Mouse (Mus musculus) ES-E14 (cell line): Measurements from ENCODE around the gene Wdr31. TPM values are rescaled to one million over a fixed set of nuclear protein-coding genes. Genes with fewer than 3 reads are reported as not detected.

Experiments
- DNase-seq: peaks from one replicate; pipeline ENCODE4 v3.0.0-alpha.2; 2013; ENCODE audit warnings: low read depth, low spot score
- H3K27ac ChIP-seq: 2 replicates; pipeline ENCODE4 v1.5.1; 2012; ENCODE audit warnings: low read depth, mild to moderate bottlenecking, low read length, moderate library complexity, mixed read lengths; ENCODE audit not compliant: poor library complexity, insufficient read depth, severe bottlenecking
- H3K36me3 ChIP-seq: 2 replicates; pipeline ENCODE4 v1.6.1; 2012; ENCODE audit warnings: mild to moderate bottlenecking, low read length, moderate library complexity, mixed read lengths; ENCODE audit not compliant: control insufficient read depth, poor library complexity, insufficient read depth, severe bottlenecking
- H3K4me1 ChIP-seq, 2 experiments: fragments of 150-350 bp in 1 of 2; sonication (generic) in 1 of 2; 2 replicates each; pipeline ENCODE4 v1.6.1; 2012; ENCODE audit warnings: low read length in 2 of 2, mild to moderate bottlenecking in 1 of 2, mixed read lengths in 1 of 2; ENCODE audit not compliant: control insufficient read depth in 2 of 2, insufficient read depth in 2 of 2, poor library complexity in 1 of 2
- H3K4me3 ChIP-seq, 2 experiments: fragments of 150-350 bp in 1 of 2; sonication (generic) in 1 of 2; 2 replicates each; pipeline ENCODE4 v1.5.1; 2012; ENCODE audit warnings: low read length in 2 of 2, low read depth in 1 of 2, mild to moderate bottlenecking in 1 of 2, mixed read lengths in 1 of 2; ENCODE audit not compliant: insufficient read depth in 1 of 2, poor library complexity in 1 of 2, severe bottlenecking in 1 of 2
- H3K9ac ChIP-seq: 2 replicates; pipeline ENCODE4 v1.6.1; 2012; ENCODE audit warnings: low read depth, mild to moderate bottlenecking, low read length, mixed read lengths; ENCODE audit not compliant: poor library complexity, insufficient read depth, severe bottlenecking
- H3K9me3 ChIP-seq: fragments of 150-350 bp; sonication (generic); 2 replicates; pipeline ENCODE4 v1.6.1; 2012; ENCODE audit warnings: low read depth, mild to moderate bottlenecking, low read length; ENCODE audit not compliant: control insufficient read depth, insufficient read depth
- CHD2 ChIP-seq: IDR thresholded peaks from 2 replicates; pipeline ENCODE4 v1.6.1; 2014; ENCODE audit warnings: mild to moderate bottlenecking, low read depth, low read length, inconsistent platforms
- HCFC1 ChIP-seq: IDR thresholded peaks from 2 replicates; pipeline ENCODE4 v1.6.1; 2012; ENCODE audit warnings: low read length, inconsistent platforms, borderline replicate concordance; ENCODE audit not compliant: insufficient read depth
- MAFK ChIP-seq: IDR thresholded peaks from 2 replicates; pipeline ENCODE4 v1.6.1; 2014; ENCODE audit warnings: mild to moderate bottlenecking, low read depth, low read length, inconsistent platforms; ENCODE audit not compliant: insufficient read depth
- ZC3H11A ChIP-seq: IDR thresholded peaks from 2 replicates; pipeline ENCODE4 v1.6.1; 2012; ENCODE audit warnings: low read depth, mild to moderate bottlenecking, inconsistent platforms, low read length, borderline replicate concordance
- ZNF384 ChIP-seq: IDR thresholded peaks from 2 replicates; pipeline ENCODE4 v1.6.1; 2012; ENCODE audit warnings: low read depth, low read length, inconsistent platforms
- in situ Hi-C, 2 experiments: fragments of 600-800 bp; cut with MboI; formaldehyde crosslinking; loops; one replicate each; pipeline ENCODE4 v1.15.1; 2025; ENCODE audit warnings: low sequenced_read_pairs in 2 of 2, inconsistent platforms in 1 of 2; ENCODE audit not compliant: unreplicated experiment in 2 of 2
- total RNA-seq: library from RNA; depleted of rRNA; stranded (reverse); fragments of 300-350 nt; gene quantifications from 2 replicates; pipeline ENCODE4 v1.2.3, GENCODE M21; 2012

Wdr31 gene
- total RNA-seq, 1 experiment, result 9.3 TPM

GRCm38 (mm10) chr4:62515490-62515889, 44.8 kb upstream of the Wdr31 start:
- Histone ChIP-seq H3K4me1 (peaks cover 0 to 3% of the 10 kb centered on the region in 2 experiments; a peak in 1 of 4 replicates), H3K4me3 (no peak overlapping the region), H3K27ac (no peak overlapping the region), H3K36me3 (peaks cover 22% of the 10 kb centered on the region; the same call in 1 of the 2 replicates), H3K9ac (no peak overlapping the region), H3K9me3 (no peaks in the 10 kb centered on the region)
- DNase-seq, result no peak
- TF ChIP-seq ZC3H11A, result no peak
- in situ Hi-C loops, result no loop called here

- DNase-seq, result no peak
- no peak overlapping the region for H3K4me3 ChIP-seq
- H3K27ac ChIP-seq, result no peak overlapping the region
- in situ Hi-C loops, result no loop called here
- no peaks in the 10 kb centered on the region for H3K9me3 ChIP-seq
- peaks cover 27% of the 10 kb centered on the region; the same call in 1 of the 2 replicates for H3K36me3 ChIP-seq
- no peak for TF ChIP-seq ZC3H11A
- no peak for TF ChIP-seq CHD2
- TF ChIP-seq HCFC1, result no peak
- TF ChIP-seq ZNF384, result no peak
- TF ChIP-seq MAFK, result no peak
- H3K9ac ChIP-seq, result no peak overlapping the region
- peaks cover 0 to 3% of the 10 kb centered on the region in 2 experiments; a peak in 1 of 4 replicates for H3K4me1 ChIP-seq
Observed at GRCm38 (mm10) chr4:62514995-62515394, 44.3 kb upstream of the Wdr31 start.

GRCm38 (mm10) chr4:62513998-62514506, 43.4 kb upstream of the Wdr31 start:
- Histone ChIP-seq H3K4me3 (peak overlapping the region in 1 of 2 experiments; percentile 23; a peak in 1 of 4 replicates), H3K36me3 (peaks cover 34% of the 10 kb centered on the region; the same call in 1 of the 2 replicates), H3K4me1 (peaks cover 0 to 3% of the 10 kb centered on the region in 2 experiments; a peak in 1 of 4 replicates), H3K9ac (no peak overlapping the region), H3K27ac (no peak overlapping the region), H3K9me3 (no peaks in the 10 kb centered on the region)
- no peak for DNase-seq
- TF ChIP-seq ZC3H11A (no peak), MAFK (no peak), CHD2 (no peak), ZNF384 (no peak), HCFC1 (no peak)
- in situ Hi-C loops, result no loop called here

GRCm38 (mm10) chr4:62509946-62510345, 39.2 kb upstream of the Wdr31 start:
- Histone ChIP-seq H3K27ac (no peak overlapping the region), H3K9me3 (no peaks in the 10 kb centered on the region), H3K9ac (no peak overlapping the region), H3K4me1 (peaks cover 0 to 3% of the 10 kb centered on the region in 2 experiments; a peak in 1 of 4 replicates), H3K4me3 (no peak overlapping the region), H3K36me3 (peaks cover 43% of the 10 kb centered on the region)
- no peak for DNase-seq
- TF ChIP-seq ZC3H11A (no peak), MAFK (no peak), ZNF384 (no peak), CHD2 (no peak), HCFC1 (no peak)
- in situ Hi-C loops, result no loop called here

GRCm38 (mm10) chr4:62508839-62509238, 38.1 kb upstream of the Wdr31 start:
- Histone ChIP-seq H3K9ac (no peak overlapping the region), H3K4me1 (no peaks in the 10 kb centered on the region), H3K36me3 (peaks cover 43% of the 10 kb centered on the region), H3K27ac (no peak overlapping the region), H3K9me3 (no peaks in the 10 kb centered on the region), H3K4me3 (no peak overlapping the region)
- DNase-seq, result no peak
- in situ Hi-C loops, result no loop called here
- TF ChIP-seq ZC3H11A (no peak), HCFC1 (no peak), ZNF384 (no peak), CHD2 (no peak), MAFK (no peak)
